Mouse (Mus musculus) brain, embryonic 18.5 days (tissue): ENCODE measurements around the gene Gm26992.

ENCODE experiments used
- DNase-seq: peaks from one replicate; pipeline ENCODE4 v3.0.0-alpha.2; 2012; ENCODE audit warnings: low read depth, low spot score

The Gm26992 gene

DNA sequence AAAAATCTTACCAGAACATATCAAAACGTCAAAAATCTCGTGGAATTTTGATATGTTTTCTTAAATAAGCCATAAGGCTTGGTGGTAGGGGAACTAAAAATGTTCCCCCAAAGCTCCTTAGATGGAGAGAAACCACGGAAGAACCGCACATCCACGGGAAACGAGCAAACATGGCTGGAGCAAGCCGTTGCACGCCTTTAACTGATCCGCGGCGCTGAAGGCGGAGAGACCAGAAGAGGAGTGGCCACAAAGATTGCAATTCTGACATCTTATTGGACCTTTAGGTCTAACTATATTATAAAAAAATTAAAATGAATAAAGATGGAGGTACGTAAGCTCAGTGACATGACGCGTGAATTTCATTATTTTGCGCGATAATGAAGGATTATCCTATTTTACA lies 61.2 kb downstream of the Gm26992 start:
- no peak for DNase-seq

DNA sequence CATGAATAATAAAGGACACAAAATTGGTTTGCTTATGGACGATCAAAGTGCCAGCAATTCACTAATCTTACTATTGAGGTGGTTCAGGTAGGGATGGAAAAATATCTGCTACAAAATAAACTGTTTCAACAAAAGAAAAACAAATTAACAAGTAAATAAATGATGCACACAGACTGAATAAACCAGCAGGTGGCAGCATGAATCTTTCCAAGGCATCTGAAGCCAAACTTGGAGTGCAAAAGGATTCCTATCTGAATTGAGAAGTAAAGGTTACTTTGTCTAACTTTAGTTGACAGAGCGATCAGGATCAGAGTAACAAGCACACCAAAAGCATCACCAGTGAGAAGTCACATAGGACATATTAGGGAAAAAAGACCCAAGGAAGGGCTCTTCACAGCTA lies 62.2 kb downstream of the Gm26992 start:
- no peak for DNase-seq

DNA sequence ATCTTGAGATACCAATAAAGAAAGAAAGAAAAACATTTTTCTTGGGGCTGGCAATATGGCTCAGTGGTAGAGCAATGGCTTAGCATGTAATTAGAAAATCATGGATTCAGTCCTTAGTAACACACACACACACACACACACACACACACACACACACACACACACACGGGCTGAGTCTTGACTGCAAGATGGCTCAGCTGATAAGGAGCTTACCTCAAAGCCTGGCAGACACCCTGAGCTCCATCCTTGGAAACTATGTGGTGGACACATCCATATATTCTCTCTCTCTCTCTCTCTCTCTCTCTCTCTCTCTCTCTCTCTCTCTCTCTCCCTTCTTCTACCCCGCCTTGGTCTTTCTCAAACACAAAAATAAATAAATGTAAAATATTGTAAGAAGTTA lies 69.0 kb downstream of the Gm26992 start:
- DNase-seq = no peak

DNA sequence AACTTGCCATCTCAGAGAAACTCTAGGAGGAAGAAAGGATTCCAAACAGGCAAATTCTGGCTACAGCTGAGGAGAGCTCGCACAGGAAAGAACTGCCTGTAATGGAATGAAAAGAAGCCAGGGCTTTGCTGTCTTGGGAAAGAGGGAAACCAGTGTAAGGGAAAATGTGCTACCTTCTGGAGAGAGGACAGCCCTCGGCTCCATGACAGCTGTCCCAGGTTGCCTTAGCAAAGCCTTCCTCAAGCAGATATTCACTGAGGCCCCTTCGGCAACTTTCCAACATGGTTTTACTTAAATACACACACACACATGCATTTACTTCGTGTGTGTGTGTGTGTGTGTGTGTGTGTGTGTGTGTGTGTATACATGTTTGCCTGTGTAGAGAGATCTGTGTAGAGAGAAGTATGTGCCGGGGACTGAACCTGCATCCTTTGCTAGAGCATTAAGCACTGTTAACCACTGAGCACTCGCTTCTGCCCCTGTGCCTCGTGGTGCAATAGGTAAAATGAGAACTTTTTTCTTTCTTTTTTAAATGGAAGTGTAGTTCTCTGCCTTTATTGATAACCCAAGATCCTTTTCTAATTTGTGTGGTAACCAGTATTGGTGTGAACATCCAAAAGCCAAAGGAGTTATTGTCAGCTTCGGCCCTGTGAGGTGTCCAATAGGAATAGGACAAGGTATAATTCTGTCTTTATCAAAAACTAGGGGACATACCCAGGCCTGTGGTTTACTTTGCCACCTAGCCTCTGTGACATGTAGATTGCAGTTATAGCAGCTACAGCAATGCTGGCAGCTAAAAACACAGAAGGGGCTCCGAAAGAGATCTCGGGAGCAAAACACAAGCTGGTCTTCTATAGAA lies 70.8 kb downstream of the Gm26992 start:
- DNase-seq = no peak

DNA sequence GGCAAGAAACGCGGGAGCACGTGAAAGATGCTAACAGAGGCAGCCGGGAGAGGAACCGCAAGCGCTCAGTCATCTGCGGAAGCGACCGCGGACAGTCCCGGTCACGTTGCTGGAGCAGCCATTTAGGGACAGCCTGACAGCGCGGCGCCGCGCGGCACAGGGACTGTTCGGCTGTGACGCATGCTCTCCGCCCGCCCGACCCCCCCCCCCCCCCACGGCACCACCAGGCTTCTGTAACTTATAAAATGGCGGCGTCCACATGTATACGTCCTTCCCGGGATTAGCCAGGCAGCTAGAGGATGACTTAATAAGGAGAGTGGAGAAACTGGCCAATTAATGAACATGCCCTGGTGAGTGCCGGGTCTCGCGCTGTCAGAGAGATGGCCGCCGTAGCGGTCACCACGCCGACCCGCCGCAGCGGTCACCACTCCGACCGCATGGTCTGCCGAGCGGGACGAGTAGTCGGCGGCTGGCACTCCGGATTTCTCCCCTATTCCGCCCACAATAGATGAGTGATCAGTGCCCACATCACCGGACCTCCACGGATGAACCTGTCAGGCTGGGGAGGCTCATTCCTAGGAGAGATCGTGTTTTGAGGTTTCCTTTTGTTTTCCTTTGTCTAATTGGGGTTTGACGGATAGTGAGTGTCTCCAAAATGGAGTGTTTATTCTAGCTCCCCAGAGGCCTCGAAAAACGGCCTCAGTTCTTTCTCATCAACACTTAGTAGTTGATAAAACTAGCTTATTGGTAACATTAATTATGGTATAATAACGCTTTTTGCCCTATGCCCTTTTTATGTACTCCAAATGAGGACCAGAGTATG lies 71.8 kb downstream of the Gm26992 start:
- DNase-seq = peak; percentile 74

DNA sequence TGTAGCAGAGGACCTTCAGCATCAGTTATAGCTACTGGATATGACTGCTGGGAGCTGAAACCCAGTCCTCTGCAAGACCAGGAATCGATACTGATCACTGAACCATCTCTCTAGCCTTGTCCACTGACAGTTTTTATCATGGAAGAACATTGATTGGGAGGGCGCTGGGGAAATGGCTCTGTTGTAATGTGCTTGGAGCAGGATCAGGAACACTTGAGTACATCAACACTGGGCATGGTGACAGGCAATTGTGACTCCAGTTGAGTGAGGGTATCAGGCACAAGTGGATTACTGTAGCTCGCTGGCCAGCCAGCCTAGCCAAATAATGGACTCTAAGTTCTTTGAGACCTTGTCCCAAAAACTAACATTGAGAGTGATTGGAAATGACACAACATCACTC lies 77.6 kb downstream of the Gm26992 start:
- no peak for DNase-seq

DNA sequence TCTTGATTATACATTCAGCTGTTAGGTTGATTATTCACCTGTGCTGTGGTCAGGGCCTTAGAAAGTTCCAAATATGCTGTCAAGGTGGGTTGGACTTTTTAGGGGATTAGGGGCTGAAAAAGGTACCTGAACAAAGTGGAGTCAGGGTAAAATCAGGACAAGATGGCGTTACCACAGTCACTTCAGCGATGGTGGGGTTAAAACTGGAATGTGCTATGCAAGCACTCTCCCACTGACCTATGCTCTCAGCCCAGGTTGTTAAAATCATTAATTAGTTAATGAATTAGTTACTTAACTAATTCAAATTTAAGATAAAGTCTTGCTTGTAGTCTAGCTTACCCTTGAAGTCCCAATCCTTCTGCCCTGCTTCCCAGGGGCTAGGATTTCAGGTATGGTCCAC lies 78.3 kb downstream of the Gm26992 start:
- DNase-seq = no peak

DNA sequence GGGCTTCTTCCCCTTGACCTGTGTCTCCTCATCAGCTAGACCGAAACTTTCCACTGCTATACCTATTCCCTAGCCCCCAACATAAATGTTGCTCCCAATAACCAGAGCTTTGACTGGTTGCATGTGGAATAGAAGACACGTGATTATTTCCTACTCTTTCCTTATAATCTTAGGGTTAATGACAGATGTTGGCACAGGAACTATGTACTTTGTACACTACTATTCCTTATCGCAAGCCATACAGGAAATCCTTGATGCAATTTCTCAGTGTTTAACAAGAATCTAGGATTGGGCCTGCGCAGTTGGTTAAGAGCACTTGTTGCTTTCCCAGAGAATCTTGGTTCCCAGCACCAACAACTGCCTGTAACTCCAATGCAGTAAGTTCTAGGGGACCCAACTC lies 86.4 kb downstream of the Gm26992 start:
- no peak for DNase-seq

DNA sequence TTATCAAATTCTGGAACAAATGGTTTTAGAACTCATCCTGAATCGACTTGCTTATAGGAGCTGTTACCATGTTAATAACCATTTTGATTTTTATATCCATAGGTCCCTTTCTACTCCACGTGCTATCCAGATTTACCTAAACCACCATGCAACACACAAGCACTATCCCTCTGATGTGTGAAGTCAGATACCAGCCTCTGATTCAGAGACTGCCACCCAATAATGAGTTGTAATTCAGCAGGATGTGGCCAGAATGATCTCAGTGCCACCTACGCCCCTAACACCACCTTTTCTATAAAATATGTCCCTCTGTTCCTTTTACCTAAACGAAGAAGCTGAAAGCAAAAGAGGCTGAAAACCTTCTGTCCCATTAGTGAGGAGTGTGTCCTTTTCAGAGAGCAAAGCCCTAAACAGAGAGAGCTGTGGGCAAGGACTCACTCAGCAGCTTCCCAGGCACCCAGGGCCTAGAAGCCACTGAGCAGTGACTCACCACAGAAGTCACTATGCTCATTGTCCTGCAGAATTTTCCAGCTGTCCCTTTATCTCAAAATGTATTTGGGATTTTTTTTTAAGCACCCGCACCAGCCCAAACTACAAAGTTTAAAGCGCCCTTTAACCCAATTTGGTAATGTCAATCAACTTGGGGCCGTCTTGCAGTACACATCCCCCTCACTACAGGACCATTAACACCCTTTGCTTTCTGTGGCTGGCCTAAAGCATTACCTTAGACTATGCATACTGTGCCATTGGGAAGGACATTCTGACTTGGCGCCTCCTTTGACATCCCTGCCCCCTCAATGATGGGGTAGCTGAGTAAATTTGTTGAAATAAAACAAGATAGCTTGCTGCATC lies 87.6 kb downstream of the Gm26992 start:
- DNase-seq = no peak

DNA sequence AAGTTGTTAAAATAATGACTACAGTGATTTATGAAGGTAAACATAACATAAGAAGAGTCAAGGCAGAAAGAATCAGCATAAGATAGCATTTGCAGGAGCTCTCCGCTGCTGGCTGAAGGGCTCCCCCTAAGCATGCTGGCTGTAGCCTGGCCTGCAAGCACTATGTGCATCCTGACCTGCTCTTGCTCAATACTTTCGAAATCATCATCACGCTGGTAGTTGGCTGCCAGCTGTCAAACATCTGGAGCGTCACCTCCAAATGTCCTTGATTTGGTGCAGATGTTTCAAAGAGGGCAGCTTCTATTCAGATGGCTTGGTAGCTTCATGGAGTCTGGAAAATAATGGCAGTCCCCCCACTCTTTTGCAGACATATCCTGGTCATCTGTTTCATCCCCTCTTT lies 93.0 kb downstream of the Gm26992 start:
- DNase-seq = no peak

DNA sequence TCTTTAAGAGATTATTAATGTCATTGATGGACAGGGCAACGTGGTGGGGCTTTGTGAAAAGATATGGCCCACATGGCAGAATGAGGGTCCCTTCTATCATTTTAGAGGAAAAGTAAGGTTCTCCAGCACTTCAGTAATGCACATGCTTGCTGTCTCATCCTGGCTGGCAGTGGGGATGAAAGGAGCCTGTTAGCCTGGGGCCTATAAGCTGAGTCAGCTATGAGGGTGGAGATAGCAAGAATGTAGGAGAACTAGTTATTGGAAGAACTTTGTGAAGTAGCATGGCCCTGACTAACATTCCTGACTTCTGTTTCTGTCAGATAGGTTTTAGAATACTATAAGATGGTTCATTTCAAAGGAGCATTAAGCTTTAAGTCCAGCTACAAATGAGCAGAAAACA lies 93.5 kb downstream of the Gm26992 start:
- no peak for DNase-seq

DNA sequence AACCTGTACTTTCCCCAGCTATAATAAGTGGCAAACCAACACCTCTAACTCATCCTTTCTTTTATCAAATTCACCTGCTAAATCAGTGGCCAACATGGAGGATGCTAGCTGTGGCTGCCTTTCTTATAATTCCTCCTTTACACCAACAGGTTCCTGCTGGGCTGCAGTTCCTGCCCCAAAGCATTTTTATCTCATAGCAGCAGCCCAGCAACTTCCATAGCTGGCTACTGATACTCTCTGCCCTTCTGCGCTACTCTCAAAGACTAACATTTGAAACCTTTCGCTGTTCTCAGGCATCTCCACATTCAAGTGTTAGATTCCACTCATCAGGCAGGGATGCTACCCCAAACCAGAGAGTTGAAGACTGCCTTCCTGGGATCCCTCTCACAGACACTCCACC lies 97.0 kb downstream of the Gm26992 start:
- no peak for DNase-seq

DNA sequence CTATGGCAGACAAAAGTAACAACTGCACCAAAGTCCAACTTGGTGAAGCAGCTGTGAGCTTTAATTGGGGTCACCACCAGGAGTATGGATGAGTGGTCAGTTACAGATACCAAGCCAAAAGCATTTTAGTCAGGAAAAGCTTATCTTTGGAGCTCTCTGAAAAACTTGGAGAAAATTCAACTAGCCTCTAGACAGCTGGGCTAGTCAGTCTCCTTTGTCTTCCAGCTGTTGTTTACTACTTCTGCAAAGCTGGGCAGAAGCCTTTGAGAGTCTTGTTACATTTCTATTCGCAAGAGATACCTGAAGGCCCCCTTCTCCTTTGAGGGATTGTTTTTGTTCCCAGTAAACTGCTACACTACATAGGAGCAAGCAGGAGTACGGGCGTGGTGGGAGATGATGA lies 97.7 kb downstream of the Gm26992 start:
- no peak for DNase-seq

DNA sequence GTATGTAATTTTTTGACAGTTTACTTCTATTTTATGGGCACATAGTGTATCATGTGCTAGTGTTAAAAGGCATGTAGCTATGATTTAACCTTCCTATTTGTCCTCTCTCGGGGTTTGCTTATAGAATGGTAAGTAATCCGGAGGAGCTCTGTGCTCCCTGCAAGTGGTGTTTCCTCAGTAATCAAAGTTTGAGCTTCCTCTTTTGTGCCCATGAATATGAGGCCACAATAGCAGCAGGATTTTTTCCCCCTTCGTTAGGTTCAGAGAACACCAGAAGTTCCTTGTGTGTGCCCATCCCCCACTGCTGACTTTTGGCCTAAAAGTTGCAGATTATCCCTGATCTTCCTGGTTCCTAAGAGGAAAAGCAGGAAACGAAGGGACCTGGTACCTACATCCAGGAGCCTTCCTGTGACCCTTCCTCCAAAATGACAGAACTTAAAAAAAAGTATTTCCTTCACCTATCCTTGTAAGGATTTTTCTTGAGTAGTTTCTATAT lies 99.5 kb downstream of the Gm26992 start:
- no peak for DNase-seq

DNA sequence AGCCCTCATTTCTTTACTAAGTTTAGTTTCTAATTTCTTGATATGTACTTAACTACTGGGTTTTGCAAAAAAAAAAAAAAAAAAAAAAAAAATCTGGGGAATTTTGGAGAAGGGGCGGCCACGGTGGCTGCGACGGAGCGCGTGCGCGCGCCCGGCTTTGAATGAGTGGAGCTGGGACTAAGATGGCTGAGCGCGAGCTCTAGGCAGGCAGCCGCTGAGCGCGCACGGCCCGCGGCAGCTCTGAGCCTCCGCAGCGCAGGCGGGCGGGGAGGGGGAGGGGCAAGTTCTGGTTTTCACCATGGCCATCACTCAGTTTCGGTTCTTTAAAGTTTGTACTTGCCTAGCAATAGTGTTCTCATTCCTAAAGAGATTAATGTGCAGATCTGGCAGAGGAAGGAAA lies 107.4 kb downstream of the Gm26992 start:
- DNase-seq = peak; percentile 40
